Mouse (Mus musculus) heart, embryonic 14.5 days (tissue): ENCODE results near the gene Ccndbp1. TPM values are rescaled to one million over a fixed set of nuclear protein-coding genes. Genes with fewer than 3 reads are reported as not detected.

Source experiments
- ATAC-seq: fragments of 200-750 bp; cut with Nextera tagmentation; 2 replicates; pipeline ENCODE4 v1.8.0; 2017; ENCODE audit warnings: low read depth, moderate TSS enrichment; ENCODE audit not compliant: insufficient number of reproducible peaks, insufficient read depth, low FRiP score
- H3K27ac ChIP-seq, 2 experiments: fragments of 200-500 bp in 1 of 2; fragments of 300-500 bp in 1 of 2; sonication (generic) in 1 of 2; replicated peaks in 1 of 2; 2 replicates each; pipeline ENCODE4 v1.5.1; 2012 to 2014; ENCODE audit warnings: low read depth in 2 of 2, low read length in 2 of 2, control low read depth in 1 of 2, mild to moderate bottlenecking in 1 of 2, mixed read lengths in 1 of 2; ENCODE audit not compliant: control insufficient read depth in 1 of 2, insufficient read depth in 1 of 2
- H3K27me3 ChIP-seq: fragments of 300-500 bp; sonication (generic); 2 replicates; pipeline ENCODE4 v1.6.1; 2014; ENCODE audit warnings: mild to moderate bottlenecking, low read length, control low read depth; ENCODE audit not compliant: control insufficient read depth, insufficient read depth
- H3K36me3 ChIP-seq: fragments of 300-500 bp; sonication (generic); 2 replicates; pipeline ENCODE4 v1.6.1; 2014; ENCODE audit warnings: mild to moderate bottlenecking, control low read depth, low read length, mixed read lengths; ENCODE audit not compliant: control insufficient read depth, insufficient read depth
- H3K4me1 ChIP-seq, 2 experiments: fragments of 200-500 bp in 1 of 2; fragments of 300-500 bp in 1 of 2; sonication (generic) in 1 of 2; 2 replicates each; pipeline ENCODE4 v1.6.1; 2012 to 2014; ENCODE audit warnings: low read length in 2 of 2, control low read depth in 1 of 2, mixed read lengths in 1 of 2; ENCODE audit not compliant: control insufficient read depth in 2 of 2, insufficient read depth in 2 of 2
- H3K4me2 ChIP-seq: fragments of 300-500 bp; sonication (generic); 2 replicates; pipeline ENCODE4 v1.6.1; 2014; ENCODE audit warnings: mild to moderate bottlenecking, low read length
- H3K4me3 ChIP-seq, 2 experiments: fragments of 200-500 bp in 1 of 2; fragments of 300-500 bp in 1 of 2; sonication (generic) in 1 of 2; 2 replicates each; pipeline ENCODE4 v1.5.1; 2012 to 2014; ENCODE audit warnings: low read length in 2 of 2, mild to moderate bottlenecking in 2 of 2, control low read depth in 1 of 2, low read depth in 1 of 2, moderate library complexity in 1 of 2; ENCODE audit not compliant: control insufficient read depth in 1 of 2, insufficient read depth in 1 of 2
- H3K9ac ChIP-seq: fragments of 300-500 bp; sonication (generic); 2 replicates; pipeline ENCODE4 v1.6.1; 2014; ENCODE audit warnings: mild to moderate bottlenecking, low read length
- H3K9me3 ChIP-seq: fragments of 300-500 bp; sonication (generic); 2 replicates; pipeline ENCODE4 v1.6.1; 2016; ENCODE audit warnings: low read length, control low read depth; ENCODE audit not compliant: control insufficient read depth
- WGBS: fragments of 180-500 bp; shearing (Covaris S2); extraction: QIAGEN DNeasy Blood & Tissue Kit; methylation state at CpG from one replicate; pipeline ENCODE4 v1.1.7; 2014; 5-methylcytosine and 5-hydroxymethylcytosine counted together
- microRNA-seq: library from miRNA; unstranded; fragments of <30 nt; microRNA quantifications from one replicate; pipeline ENCODE4, GENCODE M21; 2016
- polyA plus RNA-seq: library from polyadenylated mRNA; unstranded; fragments of >200 nt; fragmentation: Nextera tagmentation; extraction: Ambion mirVana; gene quantifications from 2 replicates; pipeline ENCODE4 v1.2.1, GENCODE M21; 2014

The Ccndbp1 gene
- polyA plus RNA-seq, 1 experiment from 2014 or later = 43.7 TPM

- H3K27ac ChIP-seq = no peak overlapping the region
- no peak for ATAC-seq
- H3K27me3 ChIP-seq = no peaks in the 10 kb centered on the region
- H3K4me3 ChIP-seq = no peak overlapping the region
- no peak overlapping the region for H3K9ac ChIP-seq
- no peaks in the 10 kb centered on the region for H3K36me3 ChIP-seq
- no peaks in the 10 kb centered on the region for H3K4me1 ChIP-seq
- no peak overlapping the region for H3K4me2 ChIP-seq
- 69% methylated on average over 4 of the region's 4 CpGs for WGBS
- no peaks in the 10 kb centered on the region for H3K9me3 ChIP-seq
Observed at GRCm38 (mm10) chr2:121045653-121046052, 37.5 kb downstream of the Ccndbp1 start.

- Histone ChIP-seq H3K36me3 (no peaks in the 10 kb centered on the region), H3K27ac (no peak overlapping the region)
Observed at GRCm38 (mm10) chr2:121052176-121052575, 44.0 kb downstream of the Ccndbp1 start.

GRCm38 (mm10) chr2:121054060-121054459, 45.9 kb downstream of the Ccndbp1 start:
- 43% methylated on average over 2 of the region's 2 CpGs for WGBS
- Histone ChIP-seq H3K4me3 (no peak overlapping the region), H3K4me1 (no peaks in the 10 kb centered on the region), H3K9ac (no peak overlapping the region), H3K4me2 (no peak overlapping the region), H3K36me3 (no peaks in the 10 kb centered on the region), H3K27ac (no peak overlapping the region), H3K9me3 (no peaks in the 10 kb centered on the region), H3K27me3 (no peaks in the 10 kb centered on the region)
- ATAC-seq = no peak

More at GRCm38 (mm10) chr2:121052176-121052575, 44.0 kb downstream of the Ccndbp1 start:
- Histone ChIP-seq H3K4me2 (no peak overlapping the region), H3K4me1 (no peaks in the 10 kb centered on the region), H3K4me3 (no peak overlapping the region), H3K9ac (no peak overlapping the region), H3K9me3 (no peaks in the 10 kb centered on the region), H3K27me3 (no peaks in the 10 kb centered on the region)
- WGBS = 80% methylated on average over 5 of the region's 5 CpGs
- ATAC-seq = no peak

- no peak for ATAC-seq
- no peaks in the 10 kb centered on the region for H3K36me3 ChIP-seq
- no peak overlapping the region for H3K27ac ChIP-seq
- H3K4me3 ChIP-seq = no peak overlapping the region
- no peaks in the 10 kb centered on the region for H3K9me3 ChIP-seq
- no peaks in the 10 kb centered on the region for H3K27me3 ChIP-seq
- no peaks in the 10 kb centered on the region for H3K4me1 ChIP-seq
- WGBS = 74% methylated on average over 6 of the region's 6 CpGs
- H3K9ac ChIP-seq = no peak overlapping the region
- H3K4me2 ChIP-seq = no peak overlapping the region
Observed at GRCm38 (mm10) chr2:121055915-121056314, 47.7 kb downstream of the Ccndbp1 start.

- no peak overlapping the region for H3K4me2 ChIP-seq
- no peak overlapping the region for H3K27ac ChIP-seq
- H3K27me3 ChIP-seq = no peaks in the 10 kb centered on the region
- no peak for ATAC-seq
- H3K4me1 ChIP-seq = no peaks in the 10 kb centered on the region
- WGBS = 45% methylated on average over 6 of the region's 6 CpGs
- H3K4me3 ChIP-seq = no peak overlapping the region
- H3K9me3 ChIP-seq = no peaks in the 10 kb centered on the region
- H3K9ac ChIP-seq = no peak overlapping the region
- H3K36me3 ChIP-seq = no peaks in the 10 kb centered on the region
Observed at GRCm38 (mm10) chr2:121057997-121058396, 49.8 kb downstream of the Ccndbp1 start.

GRCm38 (mm10) chr2:121061315-121061714, 53.1 kb downstream of the Ccndbp1 start:
- Histone ChIP-seq H3K9me3 (no peaks in the 10 kb centered on the region), H3K4me2 (no peak overlapping the region), H3K27ac (no peak overlapping the region), H3K9ac (no peak overlapping the region), H3K4me1 (no peaks in the 10 kb centered on the region), H3K27me3 (no peaks in the 10 kb centered on the region), H3K4me3 (no peak overlapping the region), H3K36me3 (no peaks in the 10 kb centered on the region)
- ATAC-seq = no peak
- 78% methylated on average over 2 of the region's 2 CpGs for WGBS

Small RNA genes within 50 kb of the gene (microRNA-seq; reads per million reads assigned to microRNA genes)
- not detected for gene Gm44325

Other genes starting within 250 kb of the Ccndbp1 start
- 7.5 and 7.9 TPM in 2 replicates for gene Cdan1, start 158.3 kb upstream of the Ccndbp1 start, polyA plus RNA-seq
- gene Ttbk2, start 157.8 kb upstream of the Ccndbp1 start, polyA plus RNA-seq = 4.1 and 4.4 TPM in 2 replicates
- gene Ubr1, start 37.7 kb upstream of the Ccndbp1 start, polyA plus RNA-seq = 19.7 and 24.4 TPM in 2 replicates
- gene Tmem62, start 31.4 kb upstream of the Ccndbp1 start, polyA plus RNA-seq = 2.1 and 3.9 TPM in 2 replicates
- gene Epb42, start 28.7 kb downstream of the Ccndbp1 start, polyA plus RNA-seq = 1.1 and 2.2 TPM in 2 replicates
- 0.11 TPM in 1 of 2 replicates, not detected in the other for gene Tgm5, start 77.4 kb downstream of the Ccndbp1 start, polyA plus RNA-seq
- not detected in 2 replicates for gene Tgm7, start 101.4 kb downstream of the Ccndbp1 start, polyA plus RNA-seq
- gene Adal, start 132.0 kb downstream of the Ccndbp1 start, polyA plus RNA-seq = 14.7 and 15.6 TPM in 2 replicates
- gene Lcmt2, start 132.2 kb downstream of the Ccndbp1 start, polyA plus RNA-seq = 16.9 TPM in 2 replicates
- 31.5 and 33.5 TPM in 2 replicates for gene Tubgcp4, start 162.3 kb downstream of the Ccndbp1 start, polyA plus RNA-seq
- 6.2 and 6.4 TPM in 2 replicates for gene Zscan29, start 162.7 kb downstream of the Ccndbp1 start, polyA plus RNA-seq